Mouse (Mus musculus) natural killer cell, adult 2 months (primary cell): Measurements from ENCODE around the gene Ramp1.

Experiments
- DNase-seq, 2 experiments: peaks; one replicate each; pipeline ENCODE4 v3.0.0; 2022; ENCODE audit warnings: low spot score in 2 of 2

The Ramp1 gene

GRCm38 (mm10) chr1:91179533-91180173, at the start of gene Ramp1:
Ramp1 (plus strand) TSS chr1:91179822.
- DNase-seq: peak in 1 of 2 experiments; percentile 26

GRCm38 (mm10) chr1:91137036-91137435, 42.6 kb upstream of the Ramp1 start:
- DNase-seq: no peak

- no peak for DNase-seq
Observed at GRCm38 (mm10) chr1:91144813-91145212, 34.8 kb upstream of the Ramp1 start, which contains the start of gene Rbm44. Rbm44 (plus strand) TSS chr1:91145089.

GRCm38 (mm10) chr1:91151509-91151908, 28.1 kb upstream of the Ramp1 start:
- no peak for DNase-seq

- DNase-seq: no peak
Observed at GRCm38 (mm10) chr1:91166798-91167197, 12.8 kb upstream of the Ramp1 start.

GRCm38 (mm10) chr1:91169157-91169556, 10.5 kb upstream of the Ramp1 start:
- no peak for DNase-seq

- no peak for DNase-seq
Observed at GRCm38 (mm10) chr1:91174796-91175195, 4.8 kb upstream of the Ramp1 start.

GRCm38 (mm10) chr1:91176026-91176425, 3.6 kb upstream of the Ramp1 start:
- DNase-seq: no peak

- DNase-seq: no peak
Observed at GRCm38 (mm10) chr1:91176871-91177270, 2.8 kb upstream of the Ramp1 start.

- peak; percentile 55 to 75 for DNase-seq
Observed at GRCm38 (mm10) chr1:91179086-91179485, 536 bp upstream of the Ramp1 start.

- no peak for DNase-seq
Observed at GRCm38 (mm10) chr1:91180174-91180565, 548 bp downstream of the Ramp1 start.

- DNase-seq: no peak
Observed at GRCm38 (mm10) chr1:91180723-91181122, 1.1 kb downstream of the Ramp1 start.

- no peak for DNase-seq
Observed at GRCm38 (mm10) chr1:91181261-91181660, 1.6 kb downstream of the Ramp1 start.

GRCm38 (mm10) chr1:91181784-91182450, 2.3 kb downstream of the Ramp1 start:
- no peak for DNase-seq

GRCm38 (mm10) chr1:91183305-91183704, 3.7 kb downstream of the Ramp1 start:
- DNase-seq: no peak

- DNase-seq: no peak
Observed at GRCm38 (mm10) chr1:91186677-91187076, 7.1 kb downstream of the Ramp1 start.

- no peak for DNase-seq
Observed at GRCm38 (mm10) chr1:91187315-91187714, 7.7 kb downstream of the Ramp1 start.

GRCm38 (mm10) chr1:91187786-91188640, 8.4 kb downstream of the Ramp1 start:
- no peak for DNase-seq

- DNase-seq: no peak
Observed at GRCm38 (mm10) chr1:91188851-91189460, 9.3 kb downstream of the Ramp1 start.

- DNase-seq: no peak
Observed at GRCm38 (mm10) chr1:91192184-91192583, 12.6 kb downstream of the Ramp1 start.

GRCm38 (mm10) chr1:91193242-91193641, 13.6 kb downstream of the Ramp1 start:
- peak; percentile 59 to 67 for DNase-seq

GRCm38 (mm10) chr1:91193680-91194079, 14.1 kb downstream of the Ramp1 start:
- no peak for DNase-seq
